Mouse (Mus musculus) megakaryocyte, embryonic 14.5 days (primary cell): ENCODE data around the gene Gm10697.
"Not testable (repeated sequence)": the region's sequence is repeated elsewhere in the genome, so short reads cannot be mapped to it uniquely, and the experiment has no call there.

Experiments used
- FLI1 ChIP-seq: IDR thresholded peaks from 2 replicates; pipeline ENCODE4 v1.6.1; 2012; ENCODE audit warnings: low read length, inconsistent platforms, mixed read lengths
- GATA1 ChIP-seq: IDR thresholded peaks from 3 replicates; pipeline ENCODE4 v1.6.1; 2012; ENCODE audit warnings: mixed read lengths, low read length, inconsistent platforms, borderline replicate concordance

DNA sequence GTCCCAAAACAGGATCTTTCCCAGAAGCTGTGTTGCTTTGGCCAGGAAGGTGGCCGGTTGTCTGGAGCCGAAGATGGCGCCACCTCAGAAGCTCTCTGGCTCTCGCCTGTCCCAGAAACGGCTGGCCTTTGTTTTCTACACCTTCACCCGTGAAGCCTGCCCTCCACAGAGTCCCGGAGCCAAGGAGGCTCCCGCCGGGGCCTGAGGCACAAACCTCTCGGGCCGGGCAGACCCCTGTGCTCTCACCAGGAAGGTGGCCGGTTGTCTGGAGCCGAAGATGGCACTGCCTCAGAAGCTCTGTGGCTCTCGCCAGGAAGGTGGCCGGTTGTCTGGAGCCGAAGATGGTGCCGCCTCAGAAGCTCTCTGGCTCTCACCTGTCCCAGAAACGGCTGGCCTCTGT, 38.0 kb downstream of the Gm10697 start:
- not testable (repeated sequence) for TF ChIP-seq FLI1, GATA1
